Mouse (Mus musculus) small intestine, adult 2 months (tissue): ENCODE results near the gene Dio1.

ENCODE experiments used
- CTCF ChIP-seq: fragments of 200-500 bp; IDR thresholded peaks from 2 replicates; pipeline ENCODE4 v1.5.1; 2012; ENCODE audit warnings: low read depth, mild to moderate bottlenecking, control low read depth, inconsistent platforms, low read length, moderate library complexity, mixed read lengths; ENCODE audit not compliant: insufficient replicate concordance, insufficient read length; ENCODE audit errors: extremely low read depth
- POLR2A ChIP-seq: fragments of 200-500 bp; IDR thresholded peaks from 2 replicates; pipeline ENCODE4 v1.6.1; 2012; ENCODE audit warnings: low read depth, mild to moderate bottlenecking, control low read depth, inconsistent platforms, low read length, moderate library complexity

- TF ChIP-seq CTCF (no peak), POLR2A (no peak)
Measured at GRCm38 (mm10) chr4:107303531-107303930, 3.4 kb downstream of the Dio1 start.
